Mouse (Mus musculus) MN1 (cell line): ENCODE measurements at regions not wholly inside any gene's neighbourhood (a gene's known extent, or its start where the extent isn't known, plus 50 kb on each side); places are given as distances from the start of the nearest gene placed in this dataset.
"Not testable (repeated sequence)": the region's sequence is repeated elsewhere in the genome, so short reads cannot be mapped to it uniquely, and the experiment has no call there.

Source experiments
- DNase-seq: peaks from one replicate; pipeline ENCODE4 v3.0.0-alpha.2; 2016; ENCODE audit warnings: low spot score

DNA sequence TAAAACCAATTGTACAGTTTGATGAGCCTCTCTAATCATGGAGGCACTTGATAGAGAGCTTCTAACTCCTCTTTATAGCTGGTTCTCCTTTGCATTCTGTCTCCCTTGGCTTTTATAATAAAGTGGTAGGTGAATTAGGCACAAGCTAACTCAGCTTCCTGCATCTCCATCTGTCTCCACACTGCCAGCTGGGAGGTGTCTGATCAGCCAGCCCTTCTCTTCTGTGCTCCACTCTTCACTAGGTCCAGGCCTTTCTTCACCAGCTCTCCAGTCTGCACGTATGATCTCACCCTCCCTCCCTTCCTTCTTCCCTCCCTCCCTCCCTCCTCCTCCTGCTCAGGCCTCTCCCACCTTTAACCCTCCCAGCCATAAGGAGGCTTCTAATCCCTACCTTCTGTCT is 136.2 kb downstream of the Rchy1 start:
- DNase-seq: no peak

DNA sequence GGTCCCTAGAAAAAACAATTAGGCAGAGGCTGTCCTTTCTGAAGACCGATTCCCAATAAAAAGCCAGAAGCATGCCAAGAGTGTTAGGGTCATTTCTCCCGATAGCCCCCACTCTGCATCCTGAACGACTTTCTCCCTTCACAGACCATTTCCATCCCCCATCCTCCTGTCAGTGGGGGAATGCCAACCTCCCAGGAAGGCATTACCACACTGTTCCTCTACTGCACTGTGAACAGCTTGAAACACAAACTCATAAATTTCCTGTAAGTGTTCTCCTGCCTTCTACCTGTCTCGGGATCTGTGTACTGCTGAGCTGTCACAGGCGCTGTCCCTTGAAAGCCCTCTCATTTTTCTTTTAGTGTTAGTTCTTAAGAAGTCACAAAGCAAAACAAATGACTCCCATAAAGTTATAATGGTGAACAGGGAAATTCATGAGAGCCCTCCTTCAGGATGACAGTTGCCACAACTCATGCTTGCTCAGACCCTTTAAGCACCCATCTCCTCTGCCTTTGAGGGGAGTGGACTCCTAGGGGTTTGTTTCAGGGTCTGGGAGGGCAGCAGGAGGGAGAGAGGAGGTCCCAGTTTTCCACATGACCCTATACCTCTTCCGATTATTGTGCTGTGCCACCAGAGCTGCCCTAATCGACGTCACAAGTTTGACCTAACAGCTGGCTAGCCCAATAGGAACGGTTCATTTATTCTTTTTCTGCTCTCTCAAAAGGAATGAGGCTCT is 139.9 kb downstream of the Rchy1 start:
- no peak for DNase-seq

DNA sequence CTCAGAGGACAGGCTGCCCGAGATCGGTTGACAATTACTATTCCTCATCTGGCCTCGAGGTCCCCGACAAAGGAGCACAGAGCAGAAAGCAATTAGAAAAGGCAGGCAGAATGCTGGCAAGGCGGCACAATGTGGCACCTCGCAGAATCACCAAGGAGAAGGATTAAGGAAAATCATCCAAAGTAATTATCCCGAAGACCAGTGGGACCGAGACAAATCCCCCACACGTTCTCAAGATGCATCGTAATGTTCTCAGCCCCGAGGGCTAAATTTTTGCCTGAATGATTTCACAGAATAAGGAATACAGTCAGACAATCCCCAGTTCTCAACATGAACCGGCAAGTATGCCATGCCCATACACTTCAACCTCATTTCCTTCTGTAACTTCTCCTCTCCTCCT is 144.1 kb downstream of the Rchy1 start:
- DNase-seq: no peak

DNA sequence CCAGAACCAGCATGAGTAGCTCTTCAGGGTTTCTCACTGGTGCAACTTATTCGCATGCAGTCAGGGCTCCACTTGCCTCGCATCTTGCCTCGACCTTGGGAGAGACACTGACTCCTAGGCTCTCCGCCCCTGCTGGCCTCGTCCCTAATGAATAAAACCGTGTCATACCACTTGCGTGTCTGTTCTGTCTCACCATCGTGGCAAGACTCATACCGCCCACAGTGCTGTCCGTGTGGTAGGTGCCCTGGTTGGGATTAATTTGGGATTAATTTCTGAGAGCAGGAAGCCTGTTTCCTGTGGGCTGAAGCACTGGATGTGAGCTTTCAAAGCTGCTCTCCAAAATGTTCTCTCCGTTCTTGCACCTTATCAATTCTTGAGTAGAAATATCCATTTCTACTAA is 144.7 kb downstream of the Rchy1 start:
- no peak for DNase-seq

DNA sequence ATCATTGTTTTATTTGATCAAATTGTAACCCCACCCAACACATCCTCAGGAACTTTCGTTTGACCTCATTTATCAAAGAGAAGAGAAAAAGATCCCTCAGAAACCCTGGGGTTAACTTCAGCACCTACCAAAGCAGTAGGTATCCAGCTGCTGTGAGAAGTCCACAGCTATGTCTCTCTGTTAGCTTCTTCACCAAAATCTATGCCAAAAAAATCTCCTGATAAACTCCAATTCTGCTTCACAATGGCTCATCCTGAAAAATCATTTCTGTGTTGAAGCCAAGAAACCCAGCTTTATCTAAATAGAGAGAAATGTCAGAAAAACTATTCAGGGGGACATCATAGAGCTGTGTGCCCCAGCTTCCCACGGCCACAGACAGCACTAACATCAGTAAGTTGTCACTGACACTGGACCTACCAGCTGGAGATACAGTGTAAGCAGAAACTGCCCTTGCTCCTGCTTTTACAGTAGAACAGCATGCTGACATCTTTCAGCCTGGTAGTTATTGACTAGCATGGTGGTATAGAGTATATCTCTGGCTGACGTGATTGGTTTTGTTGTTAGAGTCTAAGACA is 146.4 kb downstream of the Rchy1 start:
- DNase-seq: no peak

DNA sequence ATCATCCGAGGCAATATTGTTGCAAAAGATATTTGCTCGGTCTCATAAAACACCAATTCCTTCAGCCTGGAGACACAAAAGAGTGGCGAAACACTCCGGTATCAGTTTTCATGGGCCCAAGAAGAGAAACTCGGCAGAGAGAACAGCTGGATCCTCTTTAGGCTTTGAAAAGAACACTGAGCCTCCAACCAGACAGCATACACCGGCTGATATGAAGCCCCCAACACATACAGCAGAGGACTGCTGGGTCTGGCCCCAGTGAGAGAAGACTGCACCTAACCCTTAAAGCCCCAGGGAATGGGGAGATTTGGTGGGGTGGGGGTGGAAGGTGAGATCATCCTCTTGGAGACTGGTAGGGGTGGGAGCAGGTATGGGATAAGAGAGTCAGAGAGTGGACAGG is 147.9 kb downstream of the Rchy1 start:
- DNase-seq: no peak

DNA sequence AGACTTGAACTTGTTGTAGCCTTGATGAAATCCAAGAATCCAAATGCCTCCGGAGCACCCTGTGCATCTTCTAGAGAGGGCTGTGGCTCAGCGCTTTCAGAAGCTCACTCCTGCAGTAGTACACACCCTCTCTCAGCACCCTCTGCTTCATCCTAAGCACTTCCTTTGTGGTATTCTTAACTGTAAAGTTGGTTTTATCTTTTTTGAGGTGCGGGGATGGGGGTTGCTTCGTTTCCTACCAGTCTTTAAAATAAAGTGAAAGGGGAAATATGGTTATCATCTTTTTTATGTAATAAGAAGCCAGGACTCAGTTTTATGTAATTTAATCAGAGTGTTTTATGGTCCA is 148.5 kb downstream of the Rchy1 start:
- no peak for DNase-seq

DNA sequence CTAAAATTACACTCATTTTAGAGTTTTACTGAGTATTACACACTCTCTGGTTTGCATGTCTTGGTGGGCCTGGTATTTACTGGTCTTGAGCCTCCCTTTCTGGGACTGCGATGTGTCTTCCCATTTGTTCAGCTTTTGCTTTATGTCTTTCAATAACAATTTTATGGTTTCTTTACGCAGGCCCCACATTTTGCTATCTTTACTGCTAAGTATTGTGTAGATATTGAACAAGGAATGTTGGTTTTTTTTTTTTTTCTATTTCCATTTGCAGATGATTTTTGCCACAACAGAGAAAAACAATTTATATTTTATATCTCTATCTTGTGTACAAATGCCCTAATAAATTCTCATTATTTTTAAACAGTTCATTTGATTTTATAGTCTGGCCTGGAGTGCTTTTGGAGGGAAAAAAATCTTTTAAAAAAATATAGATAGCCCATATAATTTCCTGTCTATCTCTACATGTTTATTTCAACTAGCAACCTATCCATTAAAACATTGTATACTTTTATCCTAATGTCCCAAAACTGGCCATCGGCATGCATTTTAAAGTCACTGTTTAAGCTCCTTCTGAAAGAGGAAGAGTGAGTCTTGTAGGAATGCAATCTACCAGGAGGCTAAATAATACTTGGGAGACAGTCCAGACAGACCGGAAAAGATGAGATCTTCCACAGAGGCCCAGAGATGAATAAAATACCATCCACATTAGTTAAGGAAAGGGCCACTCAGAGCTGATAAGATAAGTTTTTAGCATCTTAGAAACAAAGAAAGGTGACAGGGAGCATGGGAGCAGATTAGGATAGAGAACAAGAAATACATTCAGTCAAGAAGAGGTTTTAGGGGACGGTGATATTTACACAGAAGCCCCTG is 149.1 kb downstream of the Rchy1 start:
- DNase-seq: no peak

DNA sequence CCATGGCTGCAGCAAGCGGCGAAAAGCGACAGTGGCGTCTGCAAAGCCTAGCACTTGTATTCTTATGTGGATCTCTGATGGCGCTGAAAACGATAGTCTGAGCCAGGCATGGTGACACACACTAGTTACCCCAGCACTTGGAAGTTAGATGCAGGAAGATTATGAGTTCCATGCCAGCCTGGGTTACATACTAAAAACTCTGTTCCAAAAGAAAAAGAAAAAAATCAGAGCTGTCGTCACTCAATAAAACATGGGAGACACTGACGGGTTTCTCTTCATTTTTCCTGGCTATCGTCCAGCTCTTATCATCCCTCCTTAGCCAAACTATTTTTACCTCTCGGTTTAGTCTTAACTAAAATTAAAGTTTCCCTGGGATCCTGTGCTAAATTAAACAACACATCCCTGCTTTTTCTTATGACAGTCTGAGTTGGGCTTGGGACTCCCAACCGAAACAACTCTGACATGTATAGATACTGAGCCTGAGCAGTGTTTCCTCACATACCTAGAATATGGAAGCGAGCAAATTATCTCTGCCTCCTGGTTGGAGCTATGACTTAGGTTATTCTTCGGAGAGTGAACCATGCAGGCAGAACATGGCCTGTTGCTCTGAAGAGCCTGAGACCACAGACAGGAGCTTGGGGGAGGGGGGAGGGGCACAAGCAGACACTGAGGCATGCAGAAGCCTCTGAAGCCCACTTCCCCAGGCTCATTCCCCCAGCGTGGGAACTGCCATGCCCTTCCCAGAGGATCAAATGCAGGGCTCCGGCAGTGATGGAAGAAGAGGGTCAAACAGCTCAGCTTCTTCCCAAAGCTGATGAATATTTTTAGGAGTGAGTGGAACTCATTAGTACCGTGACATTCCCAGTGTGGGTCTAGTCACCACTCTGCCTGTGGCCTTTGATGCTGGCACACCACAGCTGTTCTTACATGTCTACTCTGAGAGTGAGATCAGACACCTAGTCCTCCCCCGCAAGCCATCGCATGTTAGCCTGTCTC is 155.5 kb downstream of the Rchy1 start:
- no peak for DNase-seq

DNA sequence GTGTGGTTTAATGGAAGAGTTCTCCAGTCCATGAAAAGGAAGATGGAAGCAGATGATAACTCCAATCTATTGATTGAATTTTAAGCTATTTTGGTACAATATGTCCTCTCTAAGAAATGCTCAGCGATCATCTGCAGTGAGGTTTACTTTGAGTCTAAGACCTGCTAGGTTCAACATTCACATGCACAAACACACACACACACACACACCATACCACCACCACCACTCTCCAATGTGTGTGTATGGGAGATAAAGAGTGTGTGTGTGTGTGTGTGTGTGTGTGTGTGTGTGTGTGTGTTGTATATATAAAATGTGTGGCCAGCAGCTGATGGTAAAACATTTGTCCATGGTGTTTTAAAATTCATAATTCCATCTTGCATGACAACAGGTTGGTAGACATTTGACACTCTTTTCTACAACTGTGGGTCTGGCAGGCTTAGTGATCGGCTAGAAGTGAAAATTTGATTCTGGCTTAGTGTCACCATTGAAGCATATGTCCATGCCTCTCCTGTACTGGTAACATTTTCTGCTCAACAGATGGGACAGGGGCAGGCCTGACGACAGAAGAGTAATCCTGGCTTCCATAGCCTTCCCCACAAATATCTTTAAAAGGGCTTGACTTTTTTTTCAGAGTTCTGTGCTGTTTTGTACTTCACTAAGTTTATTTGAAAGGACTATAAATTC is 161.4 kb downstream of the Rchy1 start:
- no peak for DNase-seq

DNA sequence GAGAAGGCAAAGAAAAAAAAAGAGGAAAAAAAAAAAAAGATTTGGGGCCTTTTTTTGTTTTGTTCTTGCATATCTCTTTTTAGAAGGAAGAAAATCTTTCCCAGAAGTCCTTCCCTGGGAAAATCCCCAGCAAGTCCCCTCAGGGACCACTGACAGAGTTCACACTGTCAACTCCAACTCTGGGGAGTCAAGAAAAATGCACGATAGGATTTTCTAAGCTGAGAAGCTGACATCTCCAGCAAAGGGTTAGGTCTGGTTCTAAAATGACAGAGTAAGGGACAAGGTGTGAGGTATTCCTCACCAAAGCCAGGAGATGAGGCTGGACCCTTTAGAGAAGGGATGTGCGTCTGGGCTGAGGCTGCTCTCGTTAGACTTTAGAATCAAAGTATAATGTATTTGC is 165.5 kb downstream of the Rchy1 start:
- DNase-seq: no peak

DNA sequence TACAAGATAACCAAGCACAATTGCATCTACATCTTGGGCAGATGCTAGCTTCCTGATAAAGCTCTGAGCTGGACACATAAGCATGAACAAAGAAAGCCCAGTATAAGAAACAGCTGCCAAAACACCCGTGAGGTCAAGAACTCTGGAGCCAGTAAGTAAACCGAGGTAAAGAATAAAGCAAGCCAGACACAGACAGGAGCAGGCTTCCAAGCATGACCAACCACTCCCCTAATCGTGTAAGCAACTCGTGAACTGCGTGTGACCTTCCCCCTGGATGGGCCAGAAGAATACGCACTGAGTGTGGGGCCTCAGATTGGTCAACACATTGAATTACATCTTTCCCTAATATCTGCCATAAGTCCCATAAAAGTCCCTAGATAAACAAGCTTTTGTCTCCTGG is 170.1 kb downstream of the Rchy1 start:
- DNase-seq: no peak

DNA sequence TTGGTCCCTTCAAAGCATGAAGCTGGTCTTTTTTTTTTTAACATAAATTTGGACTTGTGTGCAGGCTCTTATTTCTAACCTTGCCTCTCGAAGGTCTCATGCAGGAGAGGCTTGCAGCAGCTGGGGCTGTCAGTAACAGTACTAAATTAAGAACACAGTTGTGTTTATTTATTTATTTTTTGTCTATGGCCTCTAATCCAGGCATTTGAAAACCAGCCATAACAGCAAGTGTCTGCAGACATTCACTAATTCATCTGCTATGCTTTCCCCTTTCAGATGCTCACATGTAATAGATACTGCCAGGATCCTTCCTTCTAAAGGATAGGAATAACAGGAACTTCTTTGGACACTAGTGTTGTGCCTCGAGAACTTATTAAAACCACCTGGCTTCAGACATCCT is 172.5 kb downstream of the Rchy1 start:
- DNase-seq: no peak

DNA sequence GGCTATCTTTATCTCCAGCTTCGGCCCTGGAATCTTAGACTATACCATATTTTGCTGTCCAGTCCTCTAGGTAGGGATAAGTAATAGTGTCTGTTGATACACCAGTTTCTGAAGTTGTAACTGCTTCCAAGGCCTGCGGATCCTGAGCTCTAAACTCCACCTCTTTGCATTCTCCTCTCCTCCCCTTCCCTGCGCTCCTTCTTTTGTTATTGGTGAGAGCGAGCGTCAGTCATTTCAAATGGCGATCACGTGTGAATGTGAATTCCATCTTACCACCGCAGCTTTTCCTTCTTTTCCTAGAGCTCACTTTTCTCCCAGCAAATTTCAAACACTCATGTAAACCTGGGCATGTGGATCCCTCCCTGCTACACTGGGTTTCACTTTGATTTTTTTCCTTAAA is 178.9 kb downstream of the Rchy1 start:
- DNase-seq: peak; percentile 79

DNA sequence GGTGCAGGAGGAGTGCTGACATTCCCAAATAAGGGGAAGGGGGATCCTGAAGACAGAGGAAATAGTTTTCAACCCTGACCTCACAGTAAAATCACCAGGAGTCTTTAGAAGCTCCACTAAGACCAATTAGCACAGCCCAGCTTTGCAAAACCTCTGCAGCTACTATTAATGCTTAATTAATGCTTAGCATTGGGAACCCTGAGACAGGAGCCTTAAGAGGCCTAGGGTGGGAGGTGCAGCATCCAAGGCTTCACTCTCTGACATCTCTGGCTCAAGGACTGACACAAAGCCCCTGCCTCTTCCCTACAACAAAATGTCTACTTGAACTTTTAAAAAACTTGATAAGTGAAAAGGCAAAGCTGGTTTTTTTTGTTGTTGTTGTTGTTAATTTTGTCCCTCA is 185.9 kb downstream of the Rchy1 start:
- DNase-seq: no peak

DNA sequence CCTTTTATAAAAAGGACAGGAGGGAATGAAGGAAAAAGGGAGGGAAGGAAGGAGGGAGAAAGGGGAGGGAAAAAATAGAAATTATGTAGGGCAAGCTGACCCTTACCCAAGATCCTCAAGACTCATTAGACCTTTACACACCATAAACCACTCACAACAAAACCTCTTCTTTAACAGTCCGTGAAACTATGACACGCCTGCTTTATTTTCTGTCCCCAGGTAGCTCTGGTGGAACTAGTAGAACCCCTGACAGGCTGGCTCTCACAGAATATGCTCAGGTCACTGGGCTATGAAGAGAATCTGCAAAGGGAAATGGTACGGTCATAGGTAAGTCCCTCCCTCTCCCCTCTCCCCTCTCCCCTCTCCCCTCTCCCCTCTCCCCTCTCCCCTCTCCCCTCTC is 188.8 kb downstream of the Rchy1 start:
- no peak for DNase-seq

DNA sequence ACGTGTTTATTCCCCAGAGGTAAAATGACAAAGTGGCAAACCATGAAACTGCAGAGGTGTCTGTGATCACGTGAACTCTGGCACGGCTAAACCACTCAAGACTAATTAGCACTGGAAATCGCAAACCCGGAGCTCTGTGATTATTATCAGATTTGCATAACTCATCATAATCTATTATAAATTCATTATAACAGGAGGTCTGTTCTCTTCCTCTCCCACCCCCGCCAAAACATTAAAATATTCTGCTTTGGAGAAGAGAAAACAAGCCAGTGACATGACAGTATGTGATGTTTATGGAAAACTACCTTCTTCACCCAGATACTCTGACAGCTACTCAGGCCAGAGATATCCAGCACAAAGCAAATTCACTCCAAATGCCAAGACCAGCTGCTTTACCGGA is 195.0 kb downstream of the Rchy1 start:
- no peak for DNase-seq

DNA sequence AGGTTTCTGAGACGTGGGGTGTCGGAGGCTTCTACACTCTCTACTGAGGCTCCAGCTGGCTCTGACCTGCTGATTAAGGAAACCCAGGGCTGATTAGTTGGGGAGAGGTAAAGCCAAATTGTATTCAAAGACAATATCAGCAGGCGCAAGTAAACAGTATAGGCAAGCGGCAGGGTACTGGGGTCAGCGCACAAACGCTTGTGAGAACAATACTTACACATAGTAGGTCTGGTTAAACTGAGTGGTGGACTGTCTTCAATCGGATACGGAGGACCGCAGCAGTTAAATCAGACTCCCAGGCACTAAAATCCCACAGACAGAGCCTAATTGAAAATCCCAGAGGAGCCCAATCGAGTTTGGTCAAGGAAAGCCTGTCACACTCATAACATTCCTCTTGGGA is 195.8 kb downstream of the Rchy1 start:
- peak; percentile 24 for DNase-seq

DNA sequence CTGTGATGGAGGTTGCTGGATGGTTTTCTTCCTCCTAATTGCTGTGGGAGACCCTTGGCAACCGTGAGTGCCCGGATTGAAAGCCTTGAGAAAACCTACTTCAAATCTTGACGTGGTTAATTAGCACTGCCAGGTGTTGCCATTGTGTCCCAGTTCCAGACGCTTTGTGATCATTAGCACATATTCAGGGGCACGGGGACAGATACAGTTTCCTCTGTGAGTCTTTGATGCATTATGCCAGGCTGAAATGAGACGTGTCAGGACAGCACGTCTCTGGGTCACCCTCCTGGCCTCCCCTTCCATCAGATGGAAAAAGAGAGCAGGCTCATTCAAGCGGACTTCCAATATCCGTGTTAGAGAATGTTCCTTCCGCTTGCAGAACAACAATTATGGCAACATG is 198.2 kb downstream of the Rchy1 start:
- no peak for DNase-seq

DNA sequence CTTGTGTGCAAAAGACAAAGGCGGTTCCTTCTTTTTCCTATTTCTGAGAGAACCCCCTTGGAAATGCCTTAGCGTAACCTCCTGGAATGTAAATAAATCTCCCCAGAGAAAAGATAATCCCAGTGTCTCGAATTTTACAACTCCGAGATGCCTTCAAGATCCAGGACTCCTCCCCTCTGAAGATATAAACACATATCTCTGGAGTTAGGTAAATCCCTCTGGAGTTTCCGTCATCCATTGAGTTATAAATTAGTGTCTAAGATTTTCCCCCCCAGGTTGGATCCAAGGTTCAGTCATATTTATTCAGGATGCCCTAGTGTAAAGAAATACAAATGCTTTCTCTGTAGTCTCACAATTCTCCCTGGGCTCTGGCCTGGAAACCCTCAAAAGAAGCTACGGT is 200.3 kb downstream of the Rchy1 start:
- no peak for DNase-seq

DNA sequence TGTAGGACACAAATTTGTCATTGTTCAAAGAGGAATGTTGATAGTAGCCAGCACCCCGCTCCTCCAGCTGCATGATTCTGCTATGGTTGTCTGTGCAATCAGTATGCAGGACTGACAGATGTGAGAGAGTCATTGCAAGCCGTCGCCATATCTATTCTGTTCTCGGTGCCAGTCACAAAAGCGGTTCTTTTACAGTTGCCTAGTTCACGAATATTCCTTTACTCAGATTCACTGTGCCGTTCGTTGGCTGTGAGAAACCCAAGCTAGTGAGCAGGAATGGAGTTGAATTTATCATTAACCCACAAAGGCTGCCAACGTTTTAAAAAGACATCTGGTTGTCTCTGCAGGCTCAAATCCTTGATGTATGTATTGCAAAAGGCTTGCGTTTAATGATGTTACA is 206.9 kb downstream of the Rchy1 start:
- DNase-seq: no peak

DNA sequence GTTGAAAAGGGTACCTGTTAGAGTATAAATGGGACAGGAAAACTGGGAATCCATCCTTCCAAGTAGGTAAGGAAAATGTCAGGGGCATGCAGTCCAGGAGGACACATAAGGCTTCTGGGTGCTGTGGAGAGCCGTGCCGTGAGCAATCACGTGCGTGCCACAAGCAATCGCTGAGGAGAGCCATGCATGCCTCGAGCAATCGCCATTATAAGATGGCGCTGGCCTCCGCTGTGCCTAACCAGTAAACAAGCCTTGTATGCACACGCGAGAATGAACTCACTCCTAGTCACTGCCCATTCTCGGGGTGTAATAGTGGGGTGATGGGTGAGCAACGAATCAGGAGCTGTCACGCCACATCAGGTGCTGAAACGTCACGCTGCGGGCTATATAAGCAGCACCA is 210.0 kb downstream of the Rchy1 start:
- DNase-seq: not testable (repeated sequence)
